Mouse (Mus musculus) adrenal gland, postnatal 4 days (tissue): ENCODE measurements around the gene Rhbdf2. TPM values are rescaled to one million over a fixed set of nuclear protein-coding genes. Genes with fewer than 3 reads are reported as not detected.

ENCODE experiments used
- DNase-seq, 2 experiments: peaks; one replicate each; pipeline ENCODE4 v3.0.0; 2021 to 2022; ENCODE audit warnings: low spot score in 2 of 2, mixed read lengths in 2 of 2
- total RNA-seq, 2 experiments: library from RNA; stranded (reverse); gene quantifications; 2 replicates each; pipeline ENCODE4 v1.2.3; 2021

The Rhbdf2 gene
- total RNA-seq, 2 experiments from 2014 or later: 18.0 TPM

GRCm38 (mm10) chr11:116591621-116592020, 35.2 kb downstream of the Rhbdf2 start:
- DNase-seq: no peak

DNA sequence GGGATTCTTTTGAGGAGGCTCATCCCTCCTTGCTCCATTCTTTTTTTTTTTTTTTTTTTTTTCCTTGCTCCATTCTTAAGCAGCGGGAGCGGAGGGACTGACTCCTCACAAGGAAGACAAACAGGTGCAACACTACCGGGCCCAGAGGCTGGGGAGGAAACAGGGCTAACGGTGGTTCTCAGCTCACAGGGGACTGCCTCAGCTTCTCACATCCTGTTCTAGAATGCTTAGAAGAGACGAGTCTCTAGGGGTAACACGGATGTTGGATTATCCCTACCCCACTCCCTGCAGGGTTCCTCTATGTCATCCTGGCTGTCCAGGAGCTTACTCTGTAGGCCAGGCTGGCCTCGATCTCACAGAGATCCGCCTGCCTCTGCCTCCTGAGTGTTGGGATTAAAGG, 37.2 kb downstream of the Rhbdf2 start:
- DNase-seq: no peak

GRCm38 (mm10) chr11:116589020-116589531, 37.7 kb downstream of the Rhbdf2 start:
- DNase-seq: no peak

DNA sequence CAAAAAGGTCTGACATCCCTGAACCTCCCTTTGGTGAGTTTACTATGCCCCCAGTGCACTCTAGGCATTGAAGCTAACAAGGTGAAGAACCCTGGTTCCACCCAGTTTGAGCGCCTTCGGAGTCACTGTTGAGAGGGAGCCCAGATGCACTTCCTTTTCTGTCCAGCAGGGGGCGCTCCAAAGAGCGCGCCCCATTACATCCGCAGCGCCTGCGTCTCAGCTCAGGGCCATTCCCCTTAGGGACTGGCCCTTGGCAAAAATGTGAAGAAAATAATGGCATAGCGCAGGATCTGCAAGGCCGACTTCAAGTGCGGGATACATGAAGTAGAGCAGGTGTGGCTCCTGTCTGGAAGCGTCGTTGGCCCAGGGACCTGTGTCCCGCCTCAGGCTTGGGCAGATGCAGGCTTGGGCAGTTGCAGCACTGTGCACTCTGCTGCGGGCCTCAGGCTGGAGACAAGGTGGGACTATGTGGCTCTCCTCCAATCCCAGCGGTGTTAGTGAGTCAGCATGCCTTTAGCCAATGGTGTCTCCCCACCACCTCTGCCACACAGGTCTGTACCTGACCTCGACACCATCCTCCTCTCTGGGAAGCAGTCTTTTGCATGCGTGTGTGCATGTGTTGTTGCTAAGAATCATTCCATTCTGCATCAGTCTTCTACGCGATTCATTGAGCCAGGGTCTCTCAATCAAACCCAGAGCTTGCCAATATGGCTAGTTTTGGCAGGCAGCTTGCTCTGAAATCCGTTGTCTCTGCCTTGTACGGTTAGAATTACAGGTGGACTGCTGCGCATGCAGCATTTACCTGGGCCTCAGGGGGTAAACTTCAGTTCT, 39.8 kb downstream of the Rhbdf2 start:
- DNase-seq: peak; percentile 48 to 56

DNA sequence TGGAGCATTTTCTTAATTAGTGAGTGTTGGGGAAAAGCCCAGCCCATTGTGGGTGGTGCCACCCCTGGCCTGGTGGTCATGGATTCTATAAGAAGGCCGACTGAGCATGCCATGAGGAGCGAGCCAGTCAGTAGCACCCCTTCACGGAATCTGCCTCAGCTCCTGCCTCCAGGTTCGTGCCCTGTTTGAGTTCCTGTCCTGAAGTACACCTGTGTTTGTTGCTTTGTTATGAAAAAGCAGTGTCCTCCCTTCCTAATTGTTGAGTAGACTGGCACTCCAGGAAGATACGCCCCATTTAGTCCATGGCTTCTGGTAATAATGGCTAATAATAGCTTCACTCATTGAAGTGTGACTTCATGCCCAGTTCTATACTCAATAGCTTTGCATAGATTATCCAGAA, 40.5 kb downstream of the Rhbdf2 start, which contains the start of gene Aanat:
Aanat (plus strand) TSS at position 123 of the 400 bp plus-strand sequence.
- DNase-seq: no peak

DNA sequence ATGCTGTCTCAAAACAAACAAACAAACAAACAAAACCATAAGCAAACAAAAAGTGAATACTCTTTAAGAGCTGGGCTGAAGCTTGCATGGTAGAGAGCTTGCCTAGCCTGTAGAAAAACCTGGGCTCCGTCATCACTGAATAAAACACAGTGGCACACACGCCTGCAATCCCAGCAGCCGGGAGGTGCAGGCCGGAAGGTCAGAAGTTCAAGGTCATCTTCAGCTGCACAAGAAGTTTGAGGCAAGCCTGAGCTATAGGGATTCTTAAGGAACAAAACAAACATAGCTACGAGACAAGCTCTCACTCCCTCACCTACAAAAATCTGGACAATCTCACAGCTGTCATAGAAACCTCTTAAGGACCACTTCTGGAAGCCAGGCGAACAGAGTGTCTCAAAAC, 41.1 kb downstream of the Rhbdf2 start:
- no peak for DNase-seq

DNA sequence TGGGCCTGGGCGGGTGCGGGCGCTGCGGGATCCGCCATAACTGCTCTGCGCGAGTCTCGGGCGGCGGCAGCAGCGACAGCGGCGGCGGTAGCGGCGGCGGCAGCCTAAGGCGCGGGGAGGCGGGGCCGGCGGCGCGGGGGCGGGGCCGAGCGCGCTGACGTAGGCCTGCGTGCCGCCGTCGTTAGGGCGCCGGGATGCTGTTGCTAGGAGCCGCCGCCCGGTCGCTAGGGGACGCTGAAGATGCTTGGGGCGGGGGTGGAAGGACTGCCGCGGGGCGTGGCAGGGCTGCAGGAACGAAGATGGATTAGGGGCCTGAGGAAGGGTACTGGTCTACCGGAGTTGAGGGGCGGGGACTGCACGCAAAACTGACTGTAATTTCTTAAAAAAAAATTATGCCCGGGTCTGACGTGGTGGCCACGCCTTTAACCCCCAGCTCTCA, 45.4 kb downstream of the Rhbdf2 start, which contains the start of gene Ube2o:
Ube2o (minus strand) TSS at position 72 of the 439 bp plus-strand sequence.
- peak; percentile 69 to 80 for DNase-seq

- peak in 1 of 2 experiments; percentile 33 for DNase-seq
Observed at GRCm38 (mm10) chr11:116580711-116581375, 46.0 kb downstream of the Rhbdf2 start.

GRCm38 (mm10) chr11:116580031-116580652, 46.7 kb downstream of the Rhbdf2 start:
- DNase-seq: no peak

- no peak for DNase-seq
Observed at GRCm38 (mm10) chr11:116579280-116579679, 47.5 kb downstream of the Rhbdf2 start.

DNA sequence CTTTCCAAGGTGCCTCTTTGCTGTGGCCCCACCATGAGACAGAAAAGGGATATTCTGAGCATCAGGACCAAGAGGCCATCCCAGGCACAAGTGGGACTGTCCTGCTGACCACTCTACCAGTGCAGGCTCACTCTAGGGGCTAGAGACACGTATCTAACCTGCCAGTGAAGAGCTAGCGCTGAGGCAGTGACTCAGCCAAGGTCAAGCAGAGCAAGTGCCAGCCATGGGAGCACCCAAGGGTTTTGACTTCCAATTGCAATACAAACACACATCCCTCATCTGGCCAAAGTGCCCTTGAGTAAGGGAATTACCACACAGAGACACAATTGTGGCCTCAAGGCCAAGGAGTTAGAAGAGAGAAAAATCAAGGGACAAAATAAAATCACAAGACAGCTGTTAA, 51.4 kb downstream of the Rhbdf2 start:
- no peak for DNase-seq

GRCm38 (mm10) chr11:116574982-116575381, 51.8 kb downstream of the Rhbdf2 start:
- DNase-seq: no peak

- DNase-seq: no peak
Observed at GRCm38 (mm10) chr11:116574486-116574885, 52.3 kb downstream of the Rhbdf2 start.

- no peak for DNase-seq
Observed at GRCm38 (mm10) chr11:116572756-116573543, 53.9 kb downstream of the Rhbdf2 start.

- peak; percentile 27 to 33 for DNase-seq
Observed at GRCm38 (mm10) chr11:116571767-116572679, 54.8 kb downstream of the Rhbdf2 start.

- DNase-seq: no peak
Observed at GRCm38 (mm10) chr11:116570821-116571220, 56.0 kb downstream of the Rhbdf2 start.

DNA sequence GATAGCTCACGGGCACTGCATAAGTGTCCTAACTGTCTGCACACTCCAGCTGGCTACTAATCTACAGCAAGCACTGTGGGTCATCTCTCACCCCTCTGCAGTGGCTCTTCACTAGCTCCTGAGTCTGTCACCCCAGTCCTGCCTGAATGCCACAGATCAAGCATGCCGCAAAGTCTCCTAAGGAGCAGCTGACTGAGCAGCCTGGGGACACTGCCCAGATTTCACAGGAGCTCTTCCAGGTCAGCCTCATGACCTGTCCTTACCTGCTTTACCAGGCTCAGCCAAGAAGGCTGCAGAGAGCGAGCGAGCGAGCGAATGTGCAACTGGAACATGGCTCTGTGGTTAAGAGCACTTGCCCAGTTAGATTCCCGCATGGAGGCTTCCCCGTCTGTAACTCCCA, 59.3 kb downstream of the Rhbdf2 start:
- no peak for DNase-seq

GRCm38 (mm10) chr11:116565283-116566041, 61.4 kb downstream of the Rhbdf2 start:
- no peak for DNase-seq

- DNase-seq: no peak
Observed at GRCm38 (mm10) chr11:116556308-116556707, 70.5 kb downstream of the Rhbdf2 start.
